Mouse (Mus musculus): ENCODE data around the gene Fam76a.
A peak's percentile ranks its signal among the peaks of the same experiment; 100 is the strongest.

The Fam76a gene

DNA sequence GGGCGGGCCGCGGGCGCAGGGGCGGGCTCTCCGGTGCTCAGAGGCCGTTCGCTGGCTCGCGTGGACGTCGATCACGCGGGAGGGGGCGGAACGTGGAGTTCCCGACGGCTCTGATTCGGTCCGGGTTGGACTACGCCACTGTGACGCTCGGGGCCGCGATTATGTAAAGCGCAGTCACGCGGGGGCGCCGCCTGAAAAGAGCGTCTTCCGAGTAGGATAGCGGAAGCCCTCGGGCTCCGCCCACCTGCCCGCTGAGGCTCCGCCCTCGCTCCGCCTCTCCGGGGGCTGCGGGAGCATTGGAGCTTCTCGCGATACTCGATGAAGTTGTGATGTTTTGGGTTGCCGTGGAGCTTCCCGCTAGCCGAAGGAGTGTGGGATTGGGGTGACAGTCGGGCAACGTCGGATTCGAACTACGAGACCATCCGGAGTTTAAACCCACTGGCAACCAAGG, at the start of gene Fam76a:
TSS of gene Fam76a (minus strand) at position 1 of the 451 bp plus-strand sequence.
- peak; percentile 100 for DNase-seq (ENCODE audit: low spot score)

DNA sequence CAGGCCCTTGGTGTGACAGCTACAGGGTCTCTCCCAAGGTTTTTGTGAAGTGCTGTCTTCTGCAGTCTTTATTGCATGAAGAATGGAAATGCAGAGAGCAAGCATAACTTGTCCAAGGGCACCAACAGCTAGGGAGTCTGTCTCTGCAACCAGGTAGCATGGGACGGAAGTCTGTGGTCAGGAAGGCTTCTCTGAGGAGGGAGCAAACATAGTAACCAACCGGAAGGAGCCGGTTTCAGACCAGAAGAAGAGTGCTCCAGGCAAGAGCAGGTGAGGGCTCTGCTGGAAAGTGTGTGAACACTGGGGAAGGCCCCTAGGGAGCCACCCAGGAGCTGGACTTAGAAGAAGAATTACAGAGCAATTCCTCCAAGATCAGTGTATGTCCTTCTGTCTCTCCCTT, 49.7 kb upstream of the Fam76a start:
- DNase-seq (ENCODE audit: low spot score): no peak

DNA sequence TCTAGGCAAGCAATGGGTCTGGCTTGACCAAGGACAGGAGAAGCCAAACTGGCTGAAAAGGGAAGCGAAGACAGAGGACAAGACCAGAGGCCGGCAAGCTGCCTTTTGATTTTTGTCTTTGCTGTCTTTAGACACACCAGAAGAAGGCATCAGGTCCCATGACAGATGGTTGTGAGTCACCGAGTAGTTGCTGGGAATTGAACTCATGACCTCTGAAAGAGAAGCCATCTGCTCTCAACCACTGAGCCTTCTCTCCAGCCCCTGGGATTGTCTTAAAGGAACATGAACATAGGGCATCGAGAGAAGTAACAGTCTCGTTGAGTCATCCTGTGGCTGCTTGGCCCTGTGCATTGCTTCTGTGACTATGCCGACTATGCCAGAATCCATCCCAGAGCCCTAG, 49.2 kb upstream of the Fam76a start:
- no peak for DNase-seq (ENCODE audit: low spot score)

DNA sequence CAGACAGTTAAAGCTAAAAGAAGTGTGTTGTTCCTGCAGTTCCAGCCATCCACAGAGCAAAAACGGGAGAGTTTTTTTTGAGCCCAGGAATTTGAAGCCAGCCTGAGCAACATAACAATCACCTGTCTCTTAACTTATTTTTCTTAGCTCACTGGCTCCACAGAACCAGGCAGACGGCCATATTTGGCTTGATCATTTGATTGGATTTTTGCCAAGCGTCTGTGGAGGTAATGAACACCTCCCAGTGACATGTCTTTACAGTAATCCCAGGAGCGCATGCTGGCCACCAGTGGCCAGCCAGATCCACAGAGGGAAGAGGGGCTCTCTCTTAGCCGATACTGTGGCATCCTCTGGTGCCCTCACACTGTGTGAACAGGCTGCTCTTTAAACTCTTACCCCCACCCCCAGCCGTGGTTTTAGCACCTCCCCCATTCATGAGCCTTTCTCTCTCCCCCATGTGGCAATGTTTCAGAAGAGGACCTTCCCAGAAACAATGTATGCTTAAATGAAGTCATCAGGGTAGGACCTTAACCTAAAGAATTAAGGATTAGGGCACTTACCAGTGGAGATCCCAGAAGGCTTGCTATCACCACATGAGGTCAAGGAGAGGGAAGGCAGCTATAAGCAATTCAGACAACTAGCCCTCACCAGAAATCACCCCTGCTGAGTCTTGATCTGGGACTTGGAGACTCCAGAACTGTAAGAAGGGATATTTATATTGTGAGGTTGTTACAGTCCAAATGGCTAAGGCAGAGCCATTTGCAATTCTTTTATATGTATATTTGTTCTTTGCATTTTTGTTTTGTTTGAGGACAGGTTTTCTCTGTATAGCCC, 46.0 kb upstream of the Fam76a start:
- DNase-seq (ENCODE audit: low spot score): no peak

DNA sequence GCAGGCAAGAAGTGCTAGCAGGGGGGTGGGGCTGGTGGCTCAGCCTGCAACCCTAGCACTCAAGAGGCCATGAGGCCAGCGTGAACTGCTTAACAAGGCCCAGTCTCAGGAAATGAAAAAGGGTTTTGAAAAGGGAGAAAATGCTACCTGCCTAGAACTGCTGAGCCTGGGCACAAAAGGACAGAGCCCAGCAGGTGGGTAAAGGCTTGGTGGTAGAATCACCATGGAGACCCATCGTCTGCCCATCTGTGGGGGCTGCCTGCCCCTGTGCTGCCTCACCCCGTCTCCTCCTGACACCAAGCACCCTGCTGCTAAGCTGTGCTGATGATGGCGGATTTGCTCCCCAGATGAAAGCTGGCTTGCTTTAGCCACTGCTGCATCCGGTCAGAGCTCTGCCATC, 42.1 kb upstream of the Fam76a start:
- DNase-seq (ENCODE audit: low spot score): no peak

DNA sequence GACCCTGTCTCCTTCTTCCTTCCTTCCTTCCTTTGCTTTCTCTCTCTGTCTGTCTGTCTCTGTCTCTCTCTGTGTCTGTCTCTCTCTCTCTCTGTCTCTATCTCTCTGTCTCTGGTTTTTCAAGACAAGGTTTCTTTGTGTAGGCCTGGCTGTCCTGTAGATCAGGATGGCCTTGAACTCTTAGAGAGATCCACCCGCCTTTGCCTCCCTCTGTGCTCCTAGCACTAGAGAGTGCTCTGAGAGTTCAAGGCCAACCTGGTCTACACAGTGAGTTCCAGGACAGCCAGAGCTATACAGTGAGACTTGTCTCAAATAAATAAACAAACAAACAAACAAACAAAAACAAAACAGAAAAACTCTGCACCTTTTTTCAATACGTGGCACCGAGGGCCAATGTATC, 41.7 kb upstream of the Fam76a start:
- no peak for DNase-seq (ENCODE audit: low spot score)

DNA sequence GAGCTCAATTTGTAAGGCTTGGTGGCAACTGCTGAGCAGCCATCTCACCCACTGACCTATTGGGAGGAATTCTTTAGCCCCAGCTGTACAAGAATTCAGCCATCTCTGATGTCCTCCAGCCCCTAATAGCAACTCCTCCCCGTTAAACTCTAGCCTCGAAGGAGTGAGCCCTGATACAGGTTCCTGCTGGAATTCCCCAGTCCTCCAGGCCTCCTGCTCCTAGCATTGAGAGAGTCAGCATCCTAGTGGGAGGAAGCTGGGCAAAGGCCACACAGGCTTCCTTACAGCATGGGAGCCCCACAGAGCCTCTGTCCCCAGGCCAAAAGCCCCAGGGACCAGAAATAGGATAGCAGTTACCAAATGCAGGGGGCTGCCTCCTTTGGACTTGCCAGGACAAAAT, 41.1 kb upstream of the Fam76a start:
- no peak for DNase-seq (ENCODE audit: low spot score)

DNA sequence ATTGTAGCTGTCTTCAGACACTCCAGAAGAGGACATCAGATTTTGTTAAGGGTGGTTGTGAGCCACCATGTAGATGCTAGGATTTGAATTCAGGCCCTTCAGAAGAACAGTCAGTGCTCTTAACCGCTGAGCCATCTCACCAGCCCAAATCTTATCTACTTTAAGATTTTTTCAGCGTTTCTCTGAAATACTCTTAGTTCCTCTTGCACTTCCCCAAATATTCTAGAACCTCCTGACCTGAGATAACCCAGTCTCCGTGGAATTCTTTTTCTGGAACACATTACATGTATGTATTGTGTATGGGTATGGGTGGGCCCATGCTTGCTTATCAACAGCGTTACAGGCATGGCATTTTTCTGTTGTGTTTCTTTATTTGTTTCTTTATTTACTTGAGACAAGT, 40.3 kb upstream of the Fam76a start:
- no peak for DNase-seq (ENCODE audit: low spot score)

DNA sequence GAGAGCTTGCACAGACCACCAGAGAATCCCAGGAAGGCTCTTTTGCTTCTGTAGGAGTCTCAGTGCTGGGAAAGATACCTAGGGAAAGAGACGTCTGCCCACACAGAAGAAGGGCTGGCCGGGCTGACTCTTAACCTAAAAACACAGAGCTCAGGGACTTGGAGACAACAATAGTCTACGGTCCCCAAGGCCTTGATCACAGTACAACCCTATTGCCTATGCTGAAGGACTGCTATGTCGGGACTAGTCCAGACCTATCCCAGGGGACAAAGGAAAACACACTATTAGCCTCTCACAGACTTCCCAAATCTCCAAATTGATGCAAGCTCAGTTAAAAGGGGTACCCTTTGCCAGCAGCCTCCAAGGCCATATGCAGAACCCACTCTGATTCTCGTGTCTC, 39.5 kb upstream of the Fam76a start:
- no peak for DNase-seq (ENCODE audit: low spot score)

DNA sequence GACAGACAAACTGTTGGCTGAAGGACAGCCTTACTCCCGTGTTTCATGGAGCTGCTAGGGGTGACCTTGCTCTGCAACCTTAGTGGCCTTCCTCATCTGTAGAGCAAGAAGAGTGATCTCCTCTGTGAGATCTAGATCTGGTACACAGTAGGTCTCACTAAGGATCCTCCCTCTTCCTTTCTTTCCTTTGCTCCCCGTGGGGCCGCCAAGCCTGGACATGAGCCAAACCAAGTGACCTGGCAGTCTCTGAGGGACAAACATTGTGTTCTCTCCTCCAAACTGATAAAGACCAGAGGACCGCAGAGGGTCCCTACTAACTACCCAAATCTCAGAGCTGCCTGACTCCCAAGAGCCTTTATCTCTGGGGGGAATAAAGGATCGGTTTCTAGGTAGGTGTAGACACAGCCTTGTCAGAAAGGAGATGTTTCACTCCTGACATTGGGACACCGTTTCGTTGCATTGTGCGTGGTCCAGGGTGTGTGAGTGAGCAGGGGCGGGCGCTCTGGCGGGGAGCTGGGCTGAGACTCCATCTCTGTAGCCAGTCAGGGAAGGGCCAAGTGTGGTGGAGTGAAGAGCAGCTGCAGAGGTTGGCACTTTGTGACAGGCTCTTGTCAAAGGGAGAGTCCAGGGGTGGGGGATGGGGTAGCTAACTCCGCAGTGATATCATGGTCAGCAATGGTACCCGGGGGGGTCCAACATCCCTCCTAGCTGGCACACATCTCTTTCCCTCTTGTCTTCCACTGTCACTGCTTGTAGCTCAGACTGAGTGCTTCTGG, 38.7 kb upstream of the Fam76a start:
- no peak for DNase-seq (ENCODE audit: low spot score)

DNA sequence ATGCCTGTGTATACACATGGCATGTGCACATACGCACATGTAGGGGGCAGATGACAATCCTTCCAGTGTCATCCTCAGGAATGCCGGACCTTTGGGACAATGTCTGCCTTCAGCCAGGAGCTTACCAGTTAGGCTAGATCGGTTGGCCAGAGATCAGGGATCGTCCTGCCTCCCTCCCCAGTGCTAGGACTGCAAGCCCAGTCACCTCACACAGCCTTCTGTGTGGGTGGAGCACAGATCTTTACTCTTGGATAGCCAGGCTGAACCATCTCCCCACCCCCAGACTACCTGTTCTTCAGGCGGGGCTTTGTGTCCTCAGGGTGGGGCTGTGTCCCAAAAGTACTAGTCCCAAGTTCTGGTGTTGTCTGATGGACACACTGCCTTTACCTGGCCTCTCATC, 38.0 kb upstream of the Fam76a start:
- DNase-seq (ENCODE audit: low spot score): no peak

DNA sequence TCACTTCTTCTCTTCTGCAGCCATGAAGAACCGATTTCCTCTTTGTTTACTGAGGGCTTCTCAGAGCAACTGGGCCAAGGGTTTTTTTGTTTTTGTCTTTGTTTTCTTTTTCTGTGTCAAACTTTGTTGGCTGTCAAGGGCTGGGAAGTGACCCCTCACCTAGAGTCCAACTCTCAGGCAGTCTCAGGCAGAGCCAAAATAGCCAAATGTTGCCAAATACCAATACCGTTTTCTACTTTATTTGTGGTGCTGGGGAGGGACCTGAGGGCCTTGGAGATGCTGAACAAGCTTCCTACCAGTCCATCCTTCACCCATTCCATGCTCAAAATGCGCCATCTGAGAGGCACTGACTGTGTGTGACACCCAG, 37.3 kb upstream of the Fam76a start:
- no peak for DNase-seq (ENCODE audit: low spot score)

DNA sequence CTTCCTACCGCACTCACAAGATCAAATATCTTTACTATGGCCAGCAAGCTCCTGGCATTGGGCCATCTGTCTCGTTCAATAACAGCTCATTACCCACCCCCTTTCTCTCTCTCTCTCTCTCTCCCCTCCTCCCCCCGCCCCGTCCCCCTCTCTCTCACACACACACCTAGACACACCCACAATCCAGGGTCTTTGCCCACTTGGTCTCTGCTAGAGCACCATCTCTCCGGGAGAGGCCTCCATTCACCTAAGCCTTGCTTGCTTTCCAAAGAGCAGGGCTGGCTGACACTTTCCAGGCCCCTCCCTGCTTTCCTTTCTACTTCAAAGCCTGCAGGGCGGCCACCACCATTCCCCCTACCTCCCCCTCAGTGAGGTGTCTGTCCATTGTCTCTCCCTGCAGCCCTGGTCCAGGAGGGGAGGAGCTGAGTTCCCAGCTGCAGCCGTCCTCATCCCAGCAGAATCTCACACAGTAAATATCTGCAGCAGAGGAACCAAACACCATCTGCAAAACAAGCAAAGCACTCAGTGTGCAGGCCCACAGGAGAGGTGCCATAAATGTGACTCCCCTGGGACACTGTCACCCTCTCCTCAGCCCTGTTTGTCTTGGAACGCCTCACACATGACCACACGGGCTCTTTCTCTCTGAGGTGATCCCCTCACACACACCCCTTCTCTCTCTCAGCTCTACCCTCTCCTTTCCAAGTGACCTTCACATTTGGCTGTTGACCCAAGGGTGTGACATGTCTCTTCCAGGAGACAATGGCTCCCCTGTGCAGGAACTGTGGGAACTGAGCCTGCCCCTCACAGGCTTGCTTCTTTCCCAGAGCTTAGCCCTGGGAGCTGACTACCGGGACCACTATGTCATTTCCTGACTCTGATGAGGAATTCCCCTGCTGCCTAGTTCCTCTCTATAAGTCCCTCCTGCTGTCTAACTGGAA, 36.7 kb upstream of the Fam76a start:
- peak; percentile 78 for DNase-seq (ENCODE audit: low spot score)

DNA sequence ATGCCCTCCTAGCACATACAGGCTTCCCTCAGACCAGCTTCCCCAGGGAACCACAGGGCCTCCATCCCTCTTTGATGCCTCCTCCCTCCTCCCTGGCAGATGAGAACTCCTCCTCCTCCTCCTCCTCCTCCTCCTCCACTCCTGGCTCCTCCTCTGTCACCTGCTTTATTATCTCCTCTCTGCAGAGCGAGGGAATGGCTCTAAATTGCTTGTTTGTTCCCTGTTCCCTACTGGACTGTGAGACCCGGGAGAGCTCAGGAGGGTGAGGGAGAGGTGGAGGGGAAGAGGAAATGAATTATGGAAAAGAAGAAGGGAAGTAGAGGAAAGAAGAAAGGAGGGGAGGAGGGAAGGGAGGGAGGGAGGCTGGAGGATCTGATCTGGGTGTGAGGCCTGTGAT, 33.0 kb upstream of the Fam76a start:
- DNase-seq (ENCODE audit: low spot score): no peak

DNA sequence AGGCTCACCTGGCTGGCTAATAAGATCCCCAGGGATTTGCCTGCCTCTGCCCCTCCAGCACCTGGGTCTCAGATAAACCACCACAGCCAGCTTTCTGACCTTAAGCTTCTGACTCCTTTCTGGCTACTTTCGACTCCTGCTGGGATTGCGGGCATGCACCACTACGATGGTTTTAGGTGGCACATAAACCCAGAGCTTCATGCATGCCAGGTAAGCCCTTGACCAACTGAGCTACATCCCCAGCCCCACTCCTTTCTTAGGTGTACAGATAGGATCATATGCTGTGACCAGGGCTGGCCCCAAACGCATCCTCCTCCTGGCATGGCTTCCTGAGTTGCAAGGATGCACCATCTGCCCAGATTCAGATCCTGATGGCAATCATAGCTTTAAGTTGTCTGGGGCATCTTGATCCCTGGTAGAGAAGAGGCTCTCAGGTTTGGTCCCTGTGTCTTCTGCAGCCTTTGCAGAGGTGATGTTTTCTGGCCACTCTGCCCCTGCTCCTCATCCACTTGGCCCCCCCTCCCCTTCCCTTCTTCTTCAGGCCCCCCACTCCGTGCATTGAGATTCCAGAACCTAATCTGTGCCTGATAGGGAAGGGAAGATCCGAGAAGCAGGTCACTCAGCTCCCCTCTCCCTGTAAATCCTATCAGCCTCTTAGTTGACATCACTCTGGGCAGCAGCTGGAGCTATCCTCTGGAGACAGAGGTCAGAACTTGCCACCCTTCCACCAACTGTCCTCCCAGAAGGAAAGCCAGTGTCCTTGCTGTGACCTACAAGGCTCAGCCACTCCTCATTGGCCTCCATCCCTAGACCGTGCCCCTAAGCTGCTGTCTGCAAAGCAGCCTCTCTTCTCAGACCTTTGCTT, 32.4 kb upstream of the Fam76a start:
- DNase-seq (ENCODE audit: low spot score): no peak

DNA sequence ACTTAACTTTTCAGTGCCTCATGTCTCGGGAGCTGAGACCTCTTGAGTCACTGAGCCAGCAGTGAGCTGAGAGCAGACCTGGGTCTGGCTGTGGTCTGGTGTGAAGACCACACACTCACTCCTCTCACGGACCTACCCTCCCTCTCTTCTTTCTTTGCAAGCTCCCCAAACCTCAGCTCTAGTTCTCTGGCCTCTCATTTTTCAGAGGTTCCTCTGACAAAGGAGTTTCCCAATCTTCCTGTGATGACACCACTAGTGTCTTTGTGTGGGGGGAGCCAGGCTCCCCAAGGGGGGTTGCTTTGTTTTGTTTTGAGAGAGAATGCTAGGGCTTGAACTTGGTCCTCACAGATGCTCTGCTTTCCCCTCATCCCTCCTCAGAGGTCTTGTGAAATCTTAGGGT, 28.6 kb upstream of the Fam76a start:
- no peak for DNase-seq (ENCODE audit: low spot score)

DNA sequence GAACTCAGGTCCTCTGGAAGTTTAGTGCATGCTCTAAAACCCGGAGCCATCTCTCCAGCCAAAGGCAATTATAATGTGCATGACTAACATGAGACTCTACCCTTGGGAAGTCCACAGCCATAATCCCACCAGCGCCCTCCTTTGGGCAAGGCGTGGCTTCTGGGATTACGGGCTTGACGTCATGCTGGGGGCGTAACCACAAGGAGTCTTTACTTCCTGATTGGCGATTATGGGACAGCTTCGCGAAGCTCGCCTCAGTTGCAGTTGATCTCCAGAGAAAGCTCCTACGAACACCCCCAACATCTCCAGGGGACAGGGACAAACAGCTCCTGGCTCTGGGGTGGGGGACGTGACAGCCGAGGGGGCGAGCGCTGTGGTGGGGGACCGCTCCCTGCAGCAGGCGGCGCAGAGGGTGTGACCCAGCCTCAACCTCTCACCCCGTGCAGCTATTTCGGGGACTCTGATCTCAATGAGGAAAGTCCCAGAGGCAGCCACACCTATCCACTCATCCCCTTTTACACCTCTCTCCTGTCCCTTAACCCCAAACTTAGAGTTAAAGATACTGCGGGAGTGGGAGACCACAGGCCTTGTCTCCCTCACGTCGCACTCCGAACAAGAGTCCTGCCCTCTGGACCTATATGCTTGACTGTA, 27.6 kb upstream of the Fam76a start:
- DNase-seq (ENCODE audit: low spot score): peak; percentile 67

DNA sequence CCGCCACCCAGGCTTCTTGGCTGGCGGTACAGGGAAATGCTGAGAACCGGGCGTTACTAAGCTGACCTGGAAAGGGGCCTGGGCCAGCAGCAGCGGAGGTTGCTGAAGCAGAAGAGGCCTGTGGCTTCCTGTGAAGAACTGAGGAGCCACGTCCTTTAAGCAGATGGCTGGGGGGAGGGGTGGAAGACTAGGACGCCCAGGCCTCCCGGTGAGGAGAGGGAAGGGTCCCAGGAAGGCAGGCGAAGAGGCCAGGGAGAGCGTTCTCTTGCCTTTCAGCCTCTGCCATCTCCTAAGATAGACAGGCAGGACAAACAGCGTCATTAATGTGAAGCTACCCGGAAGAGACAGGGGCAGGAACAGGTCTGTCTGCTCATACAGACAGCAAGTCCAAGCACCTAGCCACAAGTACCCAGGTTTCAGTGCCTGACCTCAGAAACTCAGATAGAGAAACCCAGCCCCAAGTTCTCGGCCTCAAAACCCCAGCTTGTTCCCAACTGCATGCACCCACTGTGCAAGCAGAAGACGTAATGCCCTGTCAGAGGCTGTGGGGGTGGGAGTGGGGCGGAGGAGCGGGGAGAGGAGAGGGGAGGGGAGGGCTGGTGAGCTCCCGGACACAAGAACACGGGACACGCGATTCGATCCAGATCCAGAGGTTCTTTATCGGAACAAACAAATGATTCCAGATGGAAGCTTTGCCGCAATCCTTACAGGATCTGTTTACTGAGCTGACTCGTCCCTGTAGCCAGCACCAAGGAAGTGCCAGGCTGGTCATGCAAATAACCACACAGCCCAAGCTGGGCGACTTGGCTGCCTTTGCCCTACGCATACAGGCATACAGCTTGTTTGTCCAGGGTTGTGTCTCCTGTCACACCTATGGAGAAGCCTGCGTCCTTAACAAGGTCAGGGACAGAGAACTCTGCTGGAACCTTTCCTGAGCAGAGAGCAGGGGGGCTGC, 24.0 kb upstream of the Fam76a start:
- DNase-seq (ENCODE audit: low spot score): peak; percentile 78

DNA sequence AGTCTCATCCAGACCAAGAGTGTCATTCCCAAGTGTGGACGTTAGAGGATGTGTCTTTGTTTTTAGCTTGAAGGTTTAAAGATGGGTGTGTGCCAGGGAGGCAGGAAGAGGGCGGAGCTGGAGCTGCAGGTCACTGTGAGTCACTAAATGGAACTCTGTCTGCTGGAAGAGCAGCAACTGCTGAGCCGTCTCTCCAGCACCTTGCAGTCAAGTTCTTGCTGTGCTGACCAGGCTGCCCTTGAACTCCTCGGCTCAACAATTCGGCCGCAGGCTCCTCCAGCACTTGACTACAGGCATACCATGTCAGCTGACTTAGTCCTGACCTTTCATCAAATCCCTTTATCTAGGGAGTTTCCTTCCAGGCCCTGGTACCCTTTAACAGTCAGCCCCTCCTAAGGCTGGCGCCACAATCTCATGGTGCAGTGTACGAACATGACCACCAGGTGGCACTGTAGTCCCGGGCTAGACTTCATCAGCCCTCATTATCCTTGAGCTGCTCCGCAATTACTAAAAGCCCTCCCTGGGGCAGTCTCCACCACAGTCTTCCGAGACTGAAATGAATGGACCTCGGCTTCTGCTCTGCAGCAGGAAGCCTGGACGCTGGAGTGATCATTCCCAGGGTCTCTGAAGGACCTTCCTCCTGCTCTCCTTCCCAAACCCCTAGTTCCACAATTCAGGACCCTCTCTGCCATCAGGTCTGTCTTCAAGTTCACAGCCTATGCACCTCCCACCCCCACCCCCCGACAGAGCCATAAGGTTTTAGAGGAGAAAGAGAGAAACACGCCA, 23.1 kb upstream of the Fam76a start:
- peak; percentile 96 for DNase-seq (ENCODE audit: low spot score)

Data from embryo, embryonic 10.5 days (tissue).